Comparison of ENCODE assay signal across 10 mouse cellular contexts in the genomic region with DNA sequence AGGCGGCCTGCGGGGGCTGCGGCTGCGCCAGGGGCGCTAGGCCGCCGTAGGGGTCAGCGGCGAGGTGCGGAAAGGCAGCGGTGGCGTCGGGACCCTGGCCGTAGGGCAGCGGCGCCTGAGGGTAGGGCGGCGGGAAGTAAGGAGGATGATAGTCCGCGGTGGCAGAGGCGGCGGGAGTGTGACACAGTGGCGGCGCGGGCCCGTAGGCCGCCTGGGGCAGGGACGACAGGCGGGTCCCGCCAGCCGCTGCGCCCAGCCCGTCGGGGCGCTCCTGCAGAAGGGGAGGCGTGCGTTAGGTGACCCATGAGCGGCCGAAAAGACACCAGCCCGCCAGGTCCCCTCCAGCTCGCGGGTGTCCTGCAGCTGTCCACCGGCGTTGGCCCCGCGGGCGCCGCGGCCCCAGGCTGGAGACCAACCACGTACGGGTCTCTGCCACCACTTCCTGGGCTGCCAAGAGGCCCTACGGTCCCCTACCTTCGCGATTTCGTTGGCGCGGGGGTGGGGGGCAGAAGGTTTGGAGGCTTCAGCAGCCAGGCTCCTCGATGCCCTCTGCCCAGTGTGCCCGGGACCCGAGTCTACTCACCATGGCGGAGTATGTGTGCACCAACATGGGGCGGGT. TPM values are rescaled to one million over a fixed set of nuclear protein-coding genes. Genes with fewer than 3 reads are reported as not detected.
DNase-seq lines count a peak whose midpoint lies in the region; ATAC-seq and TF ChIP-seq lines count a peak whose summit lies in the region.
"Had no signal": no experiment of that assay in that cellular context is flagged by ENCODE, and none has a peak within 500 bp of the region (broad histone marks: within the 10 kb centered on the region; RNA-seq: fewer than 3 reads in every experiment).

No protein-coding gene starts in this region.

- H3K9me3 ChIP-seq in kidney, embryonic 14.5 days (ENCODE audit: control insufficient read depth, low read length), result no peaks in the 10 kb centered on the region
- H3K9me3 ChIP-seq in embryonic facial prominence, embryonic 12.5 days, result no peaks in the 10 kb centered on the region
- H3K9me3 ChIP-seq in intestine, embryonic 15.5 days, result no peaks in the 10 kb centered on the region
- no peaks in the 10 kb centered on the region for H3K9me3 ChIP-seq in midbrain, postnatal 0 days (ENCODE audit: low read length)

- no peak for TF ChIP-seq CTCF in midbrain, postnatal 0 days (IDR thresholded peaks at IDR 0.05)

- 1% methylated on average over 58 of the region's 62 CpGs for WGBS in kidney, embryonic 14.5 days
- 2% methylated on average over 55 of the region's 62 CpGs for WGBS in embryonic facial prominence, embryonic 12.5 days
- 2% methylated on average over 58 of the region's 62 CpGs for WGBS in intestine, embryonic 15.5 days
- 3% methylated on average over 43 of the region's 62 CpGs for WGBS in midbrain, postnatal 0 days

- H3K27ac ChIP-seq in kidney, embryonic 14.5 days (ENCODE audit: low read depth, low read length), result no peak overlapping the region
- no peak overlapping the region for H3K27ac ChIP-seq in embryonic facial prominence, embryonic 12.5 days
- H3K27ac ChIP-seq in intestine, embryonic 15.5 days, result no peak overlapping the region
- no peak overlapping the region for H3K27ac ChIP-seq in midbrain, postnatal 0 days (ENCODE audit: low read depth, low read length)

- H3K9ac ChIP-seq in kidney, embryonic 14.5 days (ENCODE audit: low read depth, low read length), result peak overlapping the region; percentile 23
- H3K9ac ChIP-seq in embryonic facial prominence, embryonic 12.5 days, result no peak overlapping the region
- peak overlapping the region; percentile 36; the same call in 1 of the 2 replicates for H3K9ac ChIP-seq in intestine, embryonic 15.5 days
- no peak overlapping the region for H3K9ac ChIP-seq in midbrain, postnatal 0 days (replicated peaks; ENCODE audit: low read length, poor library complexity, severe bottlenecking)

- no peaks in the 10 kb centered on the region; the same call in 1 of the 2 replicates for H3K4me1 ChIP-seq in kidney, embryonic 14.5 days (ENCODE audit: control insufficient read depth, insufficient read depth, low read length)
- H3K4me1 ChIP-seq in embryonic facial prominence, embryonic 12.5 days, result peaks cover 14% of the 10 kb centered on the region; the same call in 1 of the 2 replicates
- peaks cover 21% of the 10 kb centered on the region for H3K4me1 ChIP-seq in intestine, embryonic 15.5 days (replicated peaks)
- 0 out of 2 replicates have a peak, but pooled peaks cover 3% of the 10 kb centered on the region for H3K4me1 ChIP-seq in midbrain, postnatal 0 days (ENCODE audit: insufficient read depth, low read length)

- H3K36me3 ChIP-seq in kidney, embryonic 14.5 days (ENCODE audit: control insufficient read depth, insufficient read depth, low read length), result no peaks in the 10 kb centered on the region
- no peaks in the 10 kb centered on the region for H3K36me3 ChIP-seq in embryonic facial prominence, embryonic 12.5 days
- H3K36me3 ChIP-seq in intestine, embryonic 15.5 days, result no peaks in the 10 kb centered on the region
- no peaks in the 10 kb centered on the region for H3K36me3 ChIP-seq in midbrain, postnatal 0 days (ENCODE audit: insufficient read depth, low read length)

- H3K4me2 ChIP-seq in kidney, embryonic 14.5 days (replicated peaks; ENCODE audit: low read depth, low read length), result peak overlapping the region; percentile 10
- peak overlapping the region; percentile 35 for H3K4me2 ChIP-seq in embryonic facial prominence, embryonic 12.5 days (replicated peaks)
- H3K4me2 ChIP-seq in intestine, embryonic 15.5 days (replicated peaks), result peak overlapping the region; percentile 65
- H3K4me2 ChIP-seq in midbrain, postnatal 0 days (ENCODE audit: low read depth, low read length, poor library complexity, severe bottlenecking), result peak overlapping the region; percentile 41

- H3K4me3 ChIP-seq in kidney, embryonic 14.5 days (ENCODE audit: low read length), result peak overlapping the region; percentile 30
- H3K4me3 ChIP-seq in embryonic facial prominence, embryonic 12.5 days, result peak overlapping the region; percentile 18
- H3K4me3 ChIP-seq in intestine, embryonic 15.5 days (replicated peaks), result peak overlapping the region; percentile 34
- H3K4me3 ChIP-seq in midbrain, postnatal 0 days (ENCODE audit: low read depth, low read length), result peak overlapping the region; percentile 29
- H3K4me3 ChIP-seq: erythroblast, embryonic 14.5 days had no signal

- H3K27me3 ChIP-seq in kidney, embryonic 14.5 days (ENCODE audit: control insufficient read depth, insufficient read depth, low read length), result peaks cover 88% of the 10 kb centered on the region
- H3K27me3 ChIP-seq in embryonic facial prominence, embryonic 12.5 days, result peaks cover 87% of the 10 kb centered on the region
- H3K27me3 ChIP-seq in intestine, embryonic 15.5 days (replicated peaks), result peaks cover 87% of the 10 kb centered on the region
- peaks cover 85% of the 10 kb centered on the region for H3K27me3 ChIP-seq in midbrain, postnatal 0 days (ENCODE audit: insufficient read depth, low read length)

- no peak for DNase-seq in kidney, adult 11 months
- DNase-seq in midbrain, postnatal 0 days (ENCODE audit: low spot score), result no peak
- DNase-seq in spleen, postnatal 14 days (ENCODE audit: low spot score in 2 of 2), result no peak
- DNase-seq in adrenal gland, postnatal 14 days, result no peak

- no peak for ATAC-seq in kidney, embryonic 14.5 days (ENCODE audit: low FRiP score, low TSS enrichment)
- ATAC-seq in embryonic facial prominence, embryonic 12.5 days (ENCODE audit: insufficient number of reproducible peaks, insufficient read depth, low FRiP score, low TSS enrichment), result no peak
- ATAC-seq in intestine, embryonic 15.5 days, result peak; percentile 31
- no peak; the same call in 1 of the 2 replicates for ATAC-seq in midbrain, postnatal 0 days (ENCODE audit: low FRiP score)
- no peak for ATAC-seq in megakaryocyte-erythroid progenitor cell, adult 5-6 weeks (replicated peaks; ENCODE audit: low FRiP score, low TSS enrichment, poor library complexity, severe bottlenecking)

RNA-seq across cellular contexts. Expression of gene Tfap2e, which starts 0.5 kb away (rescaled TPM):
- not detected in 2 replicates for polyA plus RNA-seq in kidney, embryonic 14.5 days (2014; fragmentation: Nextera tagmentation; extraction: Ambion mirVana)
- polyA plus RNA-seq in embryonic facial prominence, embryonic 12.5 days (2016; fragmentation: Nextera tagmentation; extraction: Ambion mirVana), result 0.34 TPM in 1 of 2 replicates, not detected in the other
- not detected in 2 replicates for polyA plus RNA-seq in intestine, embryonic 15.5 days (2015; fragmentation: Nextera tagmentation; extraction: Ambion mirVana)
- total RNA-seq in midbrain, postnatal 0 days (2014; rRNA removed), result 0.14 TPM in 1 of 2 replicates, not detected in the other
- 0.15 and 0.31 TPM in 2 replicates for polyA plus RNA-seq in midbrain, postnatal 0 days (2015; fragmentation: Nextera tagmentation; extraction: Ambion mirVana)
- total RNA-seq in megakaryocyte-erythroid progenitor cell, adult 5-6 weeks (2014; fragmentation: Nextera tagmentation), result not detected in 2 replicates
- total RNA-seq in megakaryocyte-erythroid progenitor cell, adult 5-6 weeks (2017), result not detected in 2 replicates
- total RNA-seq in adrenal gland, postnatal 14 days (2021), result not detected in 2 replicates
- total RNA-seq: MEL had no signal
- polyA plus RNA-seq: erythroblast, embryonic 14.5 days had no signal

RNA-seq across cellular contexts. Expression of gene Ncdn, which starts 17.7 kb away (rescaled TPM):
- 15.0 and 24.7 TPM in 2 replicates for polyA plus RNA-seq in kidney, embryonic 14.5 days (2014; fragmentation: Nextera tagmentation; extraction: Ambion mirVana)
- polyA plus RNA-seq in embryonic facial prominence, embryonic 12.5 days (2016; fragmentation: Nextera tagmentation; extraction: Ambion mirVana), result 35.2 and 37.2 TPM in 2 replicates
- 27.3 TPM in 2 replicates for polyA plus RNA-seq in intestine, embryonic 15.5 days (2015; fragmentation: Nextera tagmentation; extraction: Ambion mirVana)
- total RNA-seq in midbrain, postnatal 0 days (2014; rRNA removed), result 322 and 393 TPM in 2 replicates
- polyA plus RNA-seq in midbrain, postnatal 0 days (2015; fragmentation: Nextera tagmentation; extraction: Ambion mirVana), result 186 and 194 TPM in 2 replicates
- total RNA-seq in megakaryocyte-erythroid progenitor cell, adult 5-6 weeks (2014; fragmentation: Nextera tagmentation), result 14.3 and 22.2 TPM in 2 replicates
- 5.9 and 11.7 TPM in 2 replicates for total RNA-seq in megakaryocyte-erythroid progenitor cell, adult 5-6 weeks (2017)
- total RNA-seq in adrenal gland, postnatal 14 days (2021), result 23.8 and 30.8 TPM in 2 replicates

RNA-seq across cellular contexts. Expression of gene AU040320, which starts 17.9 kb away (rescaled TPM):
- polyA plus RNA-seq in kidney, embryonic 14.5 days (2014; fragmentation: Nextera tagmentation; extraction: Ambion mirVana), result 19.3 and 23.4 TPM in 2 replicates
- 18.1 and 20.4 TPM in 2 replicates for polyA plus RNA-seq in embryonic facial prominence, embryonic 12.5 days (2016; fragmentation: Nextera tagmentation; extraction: Ambion mirVana)
- polyA plus RNA-seq in intestine, embryonic 15.5 days (2015; fragmentation: Nextera tagmentation; extraction: Ambion mirVana), result 29.3 and 30.4 TPM in 2 replicates
- total RNA-seq in midbrain, postnatal 0 days (2014; rRNA removed), result 35.5 and 38.0 TPM in 2 replicates
- polyA plus RNA-seq in midbrain, postnatal 0 days (2015; fragmentation: Nextera tagmentation; extraction: Ambion mirVana), result 37.2 and 40.1 TPM in 2 replicates
- total RNA-seq in megakaryocyte-erythroid progenitor cell, adult 5-6 weeks (2014; fragmentation: Nextera tagmentation), result 24.1 and 25.1 TPM in 2 replicates
- 9.7 and 20.0 TPM in 2 replicates for total RNA-seq in megakaryocyte-erythroid progenitor cell, adult 5-6 weeks (2017)
- 28.9 and 32.4 TPM in 2 replicates for total RNA-seq in adrenal gland, postnatal 14 days (2021)

RNA-seq across cellular contexts. Expression of gene Psmb2, which starts 58.1 kb away (rescaled TPM):
- polyA plus RNA-seq in kidney, embryonic 14.5 days (2014; fragmentation: Nextera tagmentation; extraction: Ambion mirVana), result 510 and 601 TPM in 2 replicates
- 459 and 471 TPM in 2 replicates for polyA plus RNA-seq in embryonic facial prominence, embryonic 12.5 days (2016; fragmentation: Nextera tagmentation; extraction: Ambion mirVana)
- 500 and 522 TPM in 2 replicates for polyA plus RNA-seq in intestine, embryonic 15.5 days (2015; fragmentation: Nextera tagmentation; extraction: Ambion mirVana)
- 196 and 209 TPM in 2 replicates for total RNA-seq in midbrain, postnatal 0 days (2014; rRNA removed)
- polyA plus RNA-seq in midbrain, postnatal 0 days (2015; fragmentation: Nextera tagmentation; extraction: Ambion mirVana), result 433 and 436 TPM in 2 replicates
- 290 and 339 TPM in 2 replicates for total RNA-seq in megakaryocyte-erythroid progenitor cell, adult 5-6 weeks (2014; fragmentation: Nextera tagmentation)
- 111 and 188 TPM in 2 replicates for total RNA-seq in megakaryocyte-erythroid progenitor cell, adult 5-6 weeks (2017)
- 184 and 190 TPM in 2 replicates for total RNA-seq in adrenal gland, postnatal 14 days (2021)

Comparison
In these comparisons a context has a peak if more than half of its experiments do, and no peak if none do; other contexts are left out.
1. H3K4me2 ChIP-seq: peak in every context shown above with its lines; median percentile 65 in intestine, embryonic 15.5 days; 41 in midbrain, postnatal 0 days; 35 in embryonic facial prominence, embryonic 12.5 days; 10 in kidney, embryonic 14.5 days.
2. H3K9ac ChIP-seq: peak in kidney, embryonic 14.5 days (single experiment) and intestine, embryonic 15.5 days (single experiment); none in embryonic facial prominence, embryonic 12.5 days (single experiment) and midbrain, postnatal 0 days (single experiment).
3. Peak in every context shown above with its lines, with median percentiles within 50 percentile points of each other: H3K4me3 ChIP-seq.